Mouse (Mus musculus): Measurements from ENCODE around the gene Prmt8. TPM values are rescaled to one million over a fixed set of nuclear protein-coding genes. Genes with fewer than 3 reads are reported as not detected.

Gene Prmt8
- polyA plus RNA-seq (2014; fragmentation: Nextera tagmentation; extraction: Ambion mirVana): not detected in 2 replicates

- under 1% methylated on average over 40 of the region's 42 CpGs for WGBS
- H3K4me1 ChIP-seq (ENCODE audit: insufficient read depth): no peaks in the 10 kb centered on the region
- peak within 1 kb of the TSS; percentile 64 for H3K4me2 ChIP-seq
- no peak for ATAC-seq (ENCODE audit: insufficient read depth)
- peak within 1 kb of the TSS; percentile 34 for H3K4me3 ChIP-seq (ENCODE audit: low read depth, low read length)
- no peak for DNase-seq
- H3K27me3 ChIP-seq (ENCODE audit: insufficient read depth, low read length): peaks cover 76% of the 10 kb centered on the region
- no peaks in the 10 kb centered on the region for H3K9me3 ChIP-seq (ENCODE audit: low read depth, low read length)
- H3K9ac ChIP-seq: no peak within 1 kb of the TSS
- H3K36me3 ChIP-seq (ENCODE audit: insufficient read depth): no peaks in the 10 kb centered on the region
- no peak for TF ChIP-seq CTCF (IDR thresholded peaks at IDR 0.05; ENCODE audit: low read depth)
- H3K27ac ChIP-seq (ENCODE audit: low read depth): no peak within 1 kb of the TSS
Measured at GRCm38 (mm10) chr6:127769275-127770156, at the start of gene Prmt8. Prmt8 (minus strand) TSS chr6:127769472.

- DNase-seq (peak; percentile 45), ATAC-seq (ENCODE audit: insufficient read depth) (no peak)
- no peaks in the 10 kb centered on the region for H3K9me3 ChIP-seq (ENCODE audit: low read depth, low read length)
- no peaks in the 10 kb centered on the region for H3K4me1 ChIP-seq (ENCODE audit: insufficient read depth)
- H3K4me3 ChIP-seq (ENCODE audit: low read depth, low read length): no peak overlapping the region
- H3K9ac ChIP-seq: no peak overlapping the region
- TF ChIP-seq CTCF (IDR thresholded peaks at IDR 0.05; ENCODE audit: low read depth): no peak
- no peaks in the 10 kb centered on the region for H3K36me3 ChIP-seq (ENCODE audit: insufficient read depth)
- H3K27ac ChIP-seq (ENCODE audit: low read depth): no peak overlapping the region
- 65% methylated on average over 9 of the region's 9 CpGs for WGBS
- H3K4me2 ChIP-seq: no peak overlapping the region
- H3K27me3 ChIP-seq (ENCODE audit: insufficient read depth, low read length): no peaks in the 10 kb centered on the region
Measured at GRCm38 (mm10) chr6:127803046-127803729, 33.9 kb upstream of the Prmt8 start.

- no peaks in the 10 kb centered on the region for H3K4me1 ChIP-seq (ENCODE audit: insufficient read depth)
Measured at GRCm38 (mm10) chr6:127802211-127802610, 32.9 kb upstream of the Prmt8 start.

GRCm38 (mm10) chr6:127790023-127790422 lies 20.8 kb upstream of the Prmt8 start:
- TF ChIP-seq CTCF (IDR thresholded peaks at IDR 0.05; ENCODE audit: low read depth): no peak
- Histone ChIP-seq H3K4me3 (ENCODE audit: low read depth, low read length) (no peak overlapping the region), H3K27me3 (ENCODE audit: insufficient read depth, low read length) (no peaks in the 10 kb centered on the region), H3K9ac (no peak overlapping the region), H3K4me1 (ENCODE audit: insufficient read depth) (no peaks in the 10 kb centered on the region), H3K27ac (ENCODE audit: low read depth) (no peak overlapping the region), H3K4me2 (no peak overlapping the region), H3K9me3 (ENCODE audit: low read depth, low read length) (no peaks in the 10 kb centered on the region), H3K36me3 (ENCODE audit: insufficient read depth) (no peaks in the 10 kb centered on the region)
- DNase-seq (peak; percentile 17), ATAC-seq (ENCODE audit: insufficient read depth) (no peak)
- WGBS: 50% methylated on average over 13 of the region's 13 CpGs

More at GRCm38 (mm10) chr6:127802211-127802610, 32.9 kb upstream of the Prmt8 start:
- WGBS: 67% methylated on average over 12 of the region's 12 CpGs
- H3K9me3 ChIP-seq (ENCODE audit: low read depth, low read length): no peaks in the 10 kb centered on the region
- H3K4me3 ChIP-seq (ENCODE audit: low read depth, low read length): no peak overlapping the region
- no peak overlapping the region for H3K4me2 ChIP-seq
- no peaks in the 10 kb centered on the region for H3K36me3 ChIP-seq (ENCODE audit: insufficient read depth)
- DNase-seq: no peak
- H3K27me3 ChIP-seq (ENCODE audit: insufficient read depth, low read length): no peaks in the 10 kb centered on the region
- no peak for ATAC-seq (ENCODE audit: insufficient read depth)
- H3K27ac ChIP-seq (ENCODE audit: low read depth): no peak overlapping the region
- no peak for TF ChIP-seq CTCF (IDR thresholded peaks at IDR 0.05; ENCODE audit: low read depth)
- no peak overlapping the region for H3K9ac ChIP-seq

GRCm38 (mm10) chr6:127770806-127771205 lies 1.5 kb upstream of the Prmt8 start:
- H3K27ac ChIP-seq (ENCODE audit: low read depth): no peak overlapping the region
- WGBS: 34% methylated on average over 4 of the region's 4 CpGs
- H3K4me3 ChIP-seq (ENCODE audit: low read depth, low read length): no peak overlapping the region
- no peak for ATAC-seq (ENCODE audit: insufficient read depth)
- H3K4me1 ChIP-seq (ENCODE audit: insufficient read depth): no peaks in the 10 kb centered on the region
- TF ChIP-seq CTCF (IDR thresholded peaks at IDR 0.05; ENCODE audit: low read depth): no peak
- no peak overlapping the region for H3K9ac ChIP-seq
- no peaks in the 10 kb centered on the region for H3K9me3 ChIP-seq (ENCODE audit: low read depth, low read length)
- no peaks in the 10 kb centered on the region for H3K36me3 ChIP-seq (ENCODE audit: insufficient read depth)
- H3K4me2 ChIP-seq: no peak overlapping the region
- H3K27me3 ChIP-seq (ENCODE audit: insufficient read depth, low read length): peaks cover 65% of the 10 kb centered on the region
- no peak for DNase-seq

GRCm38 (mm10) chr6:127768621-127769274 lies 524 bp downstream of the Prmt8 start:
- H3K27ac ChIP-seq (ENCODE audit: low read depth): no peak overlapping the region
- ATAC-seq (ENCODE audit: insufficient read depth) (no peak), DNase-seq (peak; percentile 19)
- H3K4me1 ChIP-seq (ENCODE audit: insufficient read depth): no peaks in the 10 kb centered on the region
- H3K4me2 ChIP-seq: peak overlapping the region; percentile 64
- no peak overlapping the region for H3K9ac ChIP-seq
- TF ChIP-seq CTCF (IDR thresholded peaks at IDR 0.05; ENCODE audit: low read depth): no peak
- H3K27me3 ChIP-seq (ENCODE audit: insufficient read depth, low read length): peaks cover 76% of the 10 kb centered on the region
- H3K9me3 ChIP-seq (ENCODE audit: low read depth, low read length): no peaks in the 10 kb centered on the region
- under 1% methylated on average over 54 of the region's 64 CpGs for WGBS
- no peaks in the 10 kb centered on the region for H3K36me3 ChIP-seq (ENCODE audit: insufficient read depth)
- H3K4me3 ChIP-seq (ENCODE audit: low read depth, low read length): peak overlapping the region; percentile 34

Data from lung, embryonic 14.5 days (tissue).